15 mouse cellular contexts compared by ENCODE assay signal in genomic region chr11:80164224-80164623, GRCm38 (mm10).
"Had no signal": no experiment of that assay in that cellular context is flagged by ENCODE, and none has a peak within 500 bp of the region (broad histone marks: within the 10 kb centered on the region; RNA-seq: fewer than 3 reads in every experiment).

No protein-coding gene starts in this region.

- H3K4me3 ChIP-seq: limb, embryonic 13.5 days; liver, embryonic 15.5 days; midbrain, embryonic 10.5 days; myocyte; neural tube, embryonic 15.5 days; stomach, embryonic 15.5 days had no signal

- H3K4me2 ChIP-seq: limb, embryonic 13.5 days; liver, embryonic 11.5 days; liver, embryonic 15.5 days; lung, embryonic 14.5 days; neural tube, embryonic 15.5 days; stomach, embryonic 15.5 days had no signal

- H3K4me1 ChIP-seq: limb, embryonic 13.5 days; liver, embryonic 15.5 days; midbrain, embryonic 10.5 days; neural tube, embryonic 15.5 days; stomach, embryonic 15.5 days had no signal

- ATAC-seq: intestine, embryonic 16.5 days had no signal

- H3K9ac ChIP-seq: limb, embryonic 13.5 days; liver, embryonic 15.5 days; lung, embryonic 14.5 days; neural tube, embryonic 15.5 days; stomach, embryonic 15.5 days had no signal

- H3K27ac ChIP-seq: limb, embryonic 13.5 days; liver, embryonic 15.5 days; midbrain, embryonic 10.5 days; neural tube, embryonic 15.5 days; stomach, embryonic 15.5 days had no signal

- H3K27me3 ChIP-seq: liver, embryonic 15.5 days; neural tube, embryonic 15.5 days; stomach, embryonic 15.5 days had no signal

- H3K36me3 ChIP-seq: limb, embryonic 13.5 days; midbrain, embryonic 10.5 days; neural tube, embryonic 15.5 days; stomach, embryonic 15.5 days had no signal

- H3K9me3 ChIP-seq: limb, embryonic 13.5 days; liver, embryonic 15.5 days; midbrain, embryonic 10.5 days; neural tube, embryonic 15.5 days; stomach, embryonic 15.5 days had no signal

- DNase-seq: left cerebral cortex, postnatal 4 days; lung, embryonic 14.5 days; lung, postnatal 10 days; lung, postnatal 4 days; midbrain, embryonic 14.5 days; thymus, adult 2 months; thymus, postnatal 25 days had no signal
